Mouse (Mus musculus) ES-E14 (cell line): Measurements from ENCODE around the gene Peli1.

Source experiments
- CHD2 ChIP-seq: IDR thresholded peaks from 2 replicates; pipeline ENCODE4 v1.6.1; 2014; ENCODE audit warnings: mild to moderate bottlenecking, low read depth, low read length, inconsistent platforms
- HCFC1 ChIP-seq: IDR thresholded peaks from 2 replicates; pipeline ENCODE4 v1.6.1; 2012; ENCODE audit warnings: low read length, inconsistent platforms, borderline replicate concordance; ENCODE audit not compliant: insufficient read depth
- MAFK ChIP-seq: IDR thresholded peaks from 2 replicates; pipeline ENCODE4 v1.6.1; 2014; ENCODE audit warnings: mild to moderate bottlenecking, low read depth, low read length, inconsistent platforms; ENCODE audit not compliant: insufficient read depth
- ZC3H11A ChIP-seq: IDR thresholded peaks from 2 replicates; pipeline ENCODE4 v1.6.1; 2012; ENCODE audit warnings: low read depth, mild to moderate bottlenecking, inconsistent platforms, low read length, borderline replicate concordance
- ZNF384 ChIP-seq: IDR thresholded peaks from 2 replicates; pipeline ENCODE4 v1.6.1; 2012; ENCODE audit warnings: low read depth, low read length, inconsistent platforms

GRCm38 (mm10) chr11:21088356-21088755 lies 2.7 kb upstream of the Peli1 start:
- TF ChIP-seq ZC3H11A (no peak), MAFK (no peak), HCFC1 (no peak), CHD2 (no peak), ZNF384 (no peak)
